Mouse (Mus musculus): ENCODE results near the gene Btrc. TPM values are rescaled to one million over a fixed set of nuclear protein-coding genes. Genes with fewer than 3 reads are reported as not detected.
A peak's percentile ranks its signal among the peaks of the same experiment; 100 is the strongest.

The Btrc gene
- polyA plus RNA-seq, 2 experiments = 41.5 to 44.1 TPM

DNA sequence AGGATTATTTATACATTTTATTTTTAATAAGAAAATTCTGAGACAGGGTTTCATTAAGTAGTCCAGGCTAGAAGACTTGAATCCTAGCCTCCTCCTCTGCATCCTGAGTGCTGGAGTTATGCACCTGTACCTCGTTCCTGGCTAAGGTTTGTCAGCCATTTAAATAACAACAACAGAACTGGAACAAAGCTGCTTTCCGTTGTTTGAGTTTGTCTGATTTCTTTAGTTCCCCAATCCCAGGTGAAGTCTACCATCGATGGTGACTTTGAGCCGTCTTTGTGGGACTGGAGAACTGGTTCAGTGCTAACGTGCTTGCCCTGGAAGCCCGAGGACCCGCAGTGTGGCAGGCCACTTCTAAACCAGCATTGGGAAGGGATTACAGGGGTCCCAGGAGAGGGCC lies 93.4 kb downstream of the Btrc start:
- Histone ChIP-seq H3K9ac (ENCODE audit: low read depth, low read length, severe bottlenecking) (no peak overlapping the region), H3K9me3 (ENCODE audit: control insufficient read depth, low read length) (no peaks in the 10 kb centered on the region), H3K27me3 (ENCODE audit: control insufficient read depth, insufficient read depth, low read length) (no peaks in the 10 kb centered on the region), H3K4me1 (ENCODE audit: control insufficient read depth, insufficient read depth, low read length) (no peaks in the 10 kb centered on the region; the same call in 1 of the 2 replicates), H3K36me3 (ENCODE audit: control insufficient read depth, insufficient read depth, low read length) (no peaks in the 10 kb centered on the region; the same call in 1 of the 2 replicates), H3K4me3 (replicated peaks; ENCODE audit: low read length) (no peak overlapping the region), H3K27ac (replicated peaks; ENCODE audit: low read depth, low read length) (no peak overlapping the region), H3K4me2 (replicated peaks; ENCODE audit: low read depth, low read length, severe bottlenecking) (no peak overlapping the region)
- no peak for ATAC-seq (ENCODE audit: low FRiP score, low read depth)
- no peak for TF ChIP-seq POLR2A (IDR thresholded peaks at IDR 0.05; ENCODE audit: borderline replicate concordance, extremely low read depth, insufficient read depth, insufficient read length)
- WGBS = 84% methylated on average over 7 of the region's 7 CpGs
- no peak for DNase-seq (ENCODE audit: low spot score)

DNA sequence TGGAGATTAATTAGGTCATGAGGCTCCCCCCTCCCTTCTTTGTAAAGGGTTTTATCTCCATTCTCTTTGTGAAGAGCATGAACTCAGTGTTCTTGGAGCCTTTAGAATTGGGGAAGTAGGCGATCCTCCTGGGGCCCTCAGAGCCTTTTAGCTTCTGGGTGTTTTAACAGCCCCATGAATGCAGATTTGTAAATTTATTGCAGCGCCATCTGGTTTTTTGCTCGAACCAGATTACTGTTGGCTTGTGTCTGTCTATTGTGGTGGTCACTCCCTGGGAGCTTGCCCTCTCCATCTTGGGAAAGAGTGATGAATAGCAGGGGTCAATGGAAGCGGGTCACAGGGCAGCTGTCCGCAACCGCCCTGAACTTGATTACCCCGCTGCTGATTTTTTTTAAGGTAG lies 95.2 kb downstream of the Btrc start:
- Histone ChIP-seq H3K4me1 (ENCODE audit: control insufficient read depth, insufficient read depth, low read length) (no peaks in the 10 kb centered on the region; the same call in 1 of the 2 replicates), H3K4me3 (replicated peaks; ENCODE audit: low read length) (no peak overlapping the region), H3K27me3 (ENCODE audit: control insufficient read depth, insufficient read depth, low read length) (no peaks in the 10 kb centered on the region), H3K9me3 (ENCODE audit: control insufficient read depth, low read length) (no peaks in the 10 kb centered on the region), H3K4me2 (replicated peaks; ENCODE audit: low read depth, low read length, severe bottlenecking) (no peak overlapping the region), H3K27ac (replicated peaks; ENCODE audit: low read depth, low read length) (no peak overlapping the region), H3K36me3 (ENCODE audit: control insufficient read depth, insufficient read depth, low read length) (no peaks in the 10 kb centered on the region; the same call in 1 of the 2 replicates), H3K9ac (ENCODE audit: low read depth, low read length, severe bottlenecking) (no peak overlapping the region)
- DNase-seq (ENCODE audit: low spot score) = no peak
- TF ChIP-seq POLR2A (IDR thresholded peaks at IDR 0.05; ENCODE audit: borderline replicate concordance, extremely low read depth, insufficient read depth, insufficient read length) = no peak
- ATAC-seq (ENCODE audit: low FRiP score, low read depth) = no peak
- WGBS = 27% methylated on average over 7 of the region's 7 CpGs

DNA sequence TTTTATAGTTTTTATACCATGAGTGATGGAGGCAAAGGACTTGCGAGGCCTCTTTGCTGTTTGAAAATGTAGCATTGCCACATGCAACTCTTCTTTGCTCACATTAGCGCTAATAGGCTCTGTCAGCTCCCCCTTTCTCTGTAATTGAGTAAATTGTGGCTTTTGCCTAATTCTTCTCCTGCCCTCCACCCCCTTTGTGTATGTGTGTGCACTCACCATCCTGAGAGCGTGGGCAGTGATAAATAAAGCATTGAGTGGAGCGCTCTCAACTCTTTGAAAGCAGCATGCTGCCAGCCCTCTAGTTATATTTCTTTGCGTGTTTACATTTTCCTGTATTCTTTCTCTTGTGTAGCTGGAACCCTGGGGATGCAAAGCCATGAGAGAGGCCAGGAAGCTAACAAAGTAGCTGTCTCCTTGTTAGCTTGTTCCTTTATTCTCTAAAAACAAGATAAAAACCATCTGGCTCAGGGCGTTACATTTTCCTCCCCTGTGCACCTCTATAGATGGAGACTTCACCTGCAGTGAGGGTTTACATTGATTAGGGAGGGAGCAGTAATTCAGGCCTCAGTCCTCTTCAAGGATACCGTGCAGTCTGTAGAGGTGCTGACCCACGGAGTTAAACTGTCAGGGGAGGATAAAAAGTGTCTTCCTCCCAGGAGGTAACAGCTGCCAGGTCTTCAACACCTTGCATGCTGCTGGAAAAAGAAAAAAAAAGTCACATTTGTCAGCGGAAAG lies 96.6 kb downstream of the Btrc start:
- Histone ChIP-seq H3K9me3 (ENCODE audit: control insufficient read depth, low read length) (no peaks in the 10 kb centered on the region), H3K4me1 (ENCODE audit: control insufficient read depth, insufficient read depth, low read length) (no peaks in the 10 kb centered on the region; the same call in 1 of the 2 replicates), H3K4me3 (replicated peaks; ENCODE audit: low read length) (no peak overlapping the region), H3K36me3 (ENCODE audit: control insufficient read depth, insufficient read depth, low read length) (no peaks in the 10 kb centered on the region; the same call in 1 of the 2 replicates), H3K27me3 (ENCODE audit: control insufficient read depth, insufficient read depth, low read length) (no peaks in the 10 kb centered on the region), H3K4me2 (replicated peaks; ENCODE audit: low read depth, low read length, severe bottlenecking) (no peak overlapping the region), H3K27ac (replicated peaks; ENCODE audit: low read depth, low read length) (no peak overlapping the region), H3K9ac (ENCODE audit: low read depth, low read length, severe bottlenecking) (no peak overlapping the region)
- no peak for DNase-seq (ENCODE audit: low spot score)
- TF ChIP-seq POLR2A (IDR thresholded peaks at IDR 0.05; ENCODE audit: borderline replicate concordance, extremely low read depth, insufficient read depth, insufficient read length) = no peak
- ATAC-seq (ENCODE audit: low FRiP score, low read depth) = no peak
- 33% methylated on average over 9 of the region's 9 CpGs for WGBS

DNA sequence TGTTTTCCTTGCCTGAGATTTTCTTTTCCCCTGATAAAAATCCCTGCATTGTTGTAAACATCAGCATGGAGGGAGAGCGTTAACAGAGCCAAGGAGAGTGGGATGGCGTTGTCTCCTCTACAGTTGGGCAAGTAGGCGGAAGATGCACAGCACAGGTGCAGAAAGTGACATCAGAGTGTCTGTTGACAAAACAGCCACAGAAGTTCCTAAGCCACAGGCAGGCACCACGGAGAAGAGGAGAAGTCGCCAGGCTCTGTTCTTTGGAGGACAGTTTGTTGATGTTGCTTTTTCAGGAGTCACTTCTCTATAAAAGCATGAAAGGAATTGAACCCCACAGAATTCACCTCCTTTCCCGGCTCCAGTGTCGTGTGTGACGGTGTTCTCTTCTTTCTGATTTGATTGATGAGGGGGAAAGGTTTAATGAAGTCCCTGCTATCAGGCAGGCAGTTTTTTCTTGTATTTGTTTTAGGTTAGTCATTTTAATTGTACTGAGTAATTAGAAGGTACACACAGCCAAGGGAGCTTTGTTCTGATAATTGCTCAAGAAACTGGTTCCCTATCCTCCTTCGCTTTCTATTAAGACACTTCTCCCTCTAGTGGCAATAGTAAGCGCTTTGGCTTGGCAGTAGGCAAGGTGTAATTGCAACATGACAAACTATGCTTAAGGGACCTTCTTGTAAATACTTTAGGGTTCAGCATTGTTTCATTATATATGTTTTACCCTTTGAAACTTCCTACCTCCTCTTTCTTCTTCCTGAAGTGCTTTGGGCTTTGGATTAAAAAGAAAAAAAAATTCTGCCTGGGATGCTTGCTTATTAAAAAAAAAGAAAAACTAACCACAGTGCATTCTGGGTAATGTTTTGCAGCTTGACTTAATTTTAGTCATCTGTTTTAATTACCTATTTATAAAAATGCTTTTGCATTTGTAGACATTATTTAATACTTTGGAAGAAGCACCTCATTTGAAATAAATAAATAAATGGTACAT lies 97.5 kb downstream of the Btrc start:
- H3K27ac ChIP-seq (replicated peaks; ENCODE audit: low read depth, low read length) = no peak overlapping the region

DNA sequence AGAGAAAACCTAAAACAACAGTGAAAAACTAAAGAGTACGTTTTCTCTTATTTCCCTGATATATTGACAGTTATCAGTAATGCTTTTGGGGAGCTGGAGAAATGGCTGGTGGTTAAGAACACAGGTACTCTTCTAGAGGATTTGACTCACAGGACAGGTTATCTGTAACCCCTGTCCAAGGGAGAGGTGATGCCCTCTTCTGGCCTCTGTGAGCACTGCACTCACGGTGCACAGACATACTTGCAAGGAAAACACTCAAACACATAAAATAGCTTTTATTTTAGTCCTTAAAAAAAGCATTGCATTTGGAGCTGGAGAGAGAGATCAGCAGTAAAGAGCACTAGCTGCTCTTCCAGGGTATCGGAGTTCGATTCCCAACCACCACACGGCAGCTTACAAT lies 106.2 kb downstream of the Btrc start:
- ATAC-seq (ENCODE audit: low FRiP score, low read depth) (no peak), DNase-seq (ENCODE audit: low spot score) (no peak)
- 96% methylated on average over 5 of the region's 5 CpGs for WGBS
- no peaks in the 10 kb centered on the region for H3K9me3 ChIP-seq (ENCODE audit: control insufficient read depth, low read length)
- no peaks in the 10 kb centered on the region for H3K27me3 ChIP-seq (ENCODE audit: control insufficient read depth, insufficient read depth, low read length)
- H3K27ac ChIP-seq (replicated peaks; ENCODE audit: low read depth, low read length) = no peak overlapping the region
- H3K4me2 ChIP-seq (replicated peaks; ENCODE audit: low read depth, low read length, severe bottlenecking) = no peak overlapping the region
- H3K36me3 ChIP-seq (ENCODE audit: control insufficient read depth, insufficient read depth, low read length) = peaks cover 3% of the 10 kb centered on the region; the same call in 1 of the 2 replicates
- no peak overlapping the region for H3K9ac ChIP-seq (ENCODE audit: low read depth, low read length, severe bottlenecking)
- H3K4me3 ChIP-seq (replicated peaks; ENCODE audit: low read length) = no peak overlapping the region
- TF ChIP-seq POLR2A (IDR thresholded peaks at IDR 0.05; ENCODE audit: borderline replicate concordance, extremely low read depth, insufficient read depth, insufficient read length) = no peak
- peaks cover 9% of the 10 kb centered on the region for H3K4me1 ChIP-seq (ENCODE audit: control insufficient read depth, insufficient read depth, low read length)

More for the DNA sequence above, 97.5 kb downstream of the Btrc start:
- Histone ChIP-seq H3K27me3 (ENCODE audit: control insufficient read depth, insufficient read depth, low read length) (no peaks in the 10 kb centered on the region), H3K4me3 (replicated peaks; ENCODE audit: low read length) (no peak overlapping the region), H3K36me3 (ENCODE audit: control insufficient read depth, insufficient read depth, low read length) (no peaks in the 10 kb centered on the region; the same call in 1 of the 2 replicates), H3K4me1 (ENCODE audit: control insufficient read depth, insufficient read depth, low read length) (no peaks in the 10 kb centered on the region; the same call in 1 of the 2 replicates), H3K9ac (ENCODE audit: low read depth, low read length, severe bottlenecking) (no peak overlapping the region), H3K4me2 (replicated peaks; ENCODE audit: low read depth, low read length, severe bottlenecking) (no peak overlapping the region), H3K9me3 (ENCODE audit: control insufficient read depth, low read length) (no peaks in the 10 kb centered on the region)
- no peak for TF ChIP-seq POLR2A (IDR thresholded peaks at IDR 0.05; ENCODE audit: borderline replicate concordance, extremely low read depth, insufficient read depth, insufficient read length)
- no peak for ATAC-seq (ENCODE audit: low FRiP score, low read depth)
- peak; percentile 33 for DNase-seq (ENCODE audit: low spot score)
- 47% methylated on average over 10 of the region's 10 CpGs for WGBS

Data from limb, embryonic 14.5 days (tissue).